In the genomic region with DNA sequence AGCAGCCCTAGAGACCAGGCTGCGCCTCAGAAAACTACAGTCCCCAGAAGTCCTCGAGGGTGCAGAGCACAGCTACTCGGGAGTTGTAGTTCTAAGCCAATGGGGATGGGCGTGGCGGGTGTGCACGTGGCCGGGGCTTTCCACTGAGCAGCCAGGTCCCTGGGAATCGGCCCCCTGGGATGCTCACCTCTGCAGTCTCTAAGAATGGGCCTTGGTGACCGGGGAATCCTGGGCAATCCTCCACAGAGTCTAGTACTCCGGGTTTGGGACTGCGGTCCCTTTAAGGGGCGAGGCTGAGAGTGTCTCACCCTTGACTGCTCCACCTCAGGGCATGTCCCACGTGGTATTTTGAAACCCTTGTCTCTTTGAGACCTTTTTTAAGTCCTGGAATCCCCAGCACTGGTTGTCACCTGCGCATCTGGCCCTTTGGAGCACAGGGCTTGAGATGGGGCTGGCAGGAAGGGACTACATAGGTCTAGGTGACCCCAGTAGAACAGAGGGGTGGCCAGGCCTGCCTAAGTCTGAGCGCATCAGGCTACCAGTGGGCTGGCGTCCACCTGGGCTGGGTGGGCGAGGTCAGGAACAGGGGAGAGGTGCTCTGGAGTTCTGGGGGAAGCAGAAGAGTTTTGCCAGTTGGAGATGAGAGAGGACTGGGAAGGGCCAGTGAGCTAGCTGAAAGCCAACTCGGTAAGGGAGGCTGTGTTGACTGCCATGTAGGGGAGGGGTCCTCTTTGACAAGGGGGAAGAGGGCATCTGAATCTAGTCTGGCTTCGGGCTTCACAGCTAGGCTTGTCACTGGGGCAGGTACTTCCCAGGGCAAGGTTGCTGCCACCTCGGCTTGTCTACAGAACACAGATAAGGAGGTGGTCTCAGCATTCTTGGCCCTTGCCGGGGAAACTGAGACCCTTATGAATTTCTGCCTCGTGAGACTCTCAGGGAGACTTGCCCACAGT, we compare ENCODE assay signal across 8 mouse cellular contexts. TPM values are rescaled to one million over a fixed set of nuclear protein-coding genes. Genes with fewer than 3 reads are reported as not detected.
DNase-seq lines count a peak whose midpoint lies in the region; ATAC-seq and TF ChIP-seq lines count a peak whose summit lies in the region.

No protein-coding gene starts in this region.

- 28% methylated on average over 22 of the region's 22 CpGs for WGBS in hindbrain, embryonic 13.5 days
- 19% methylated on average over 22 of the region's 22 CpGs for WGBS in lung, postnatal 0 days

- no peaks in the 10 kb centered on the region for H3K27me3 ChIP-seq in hindbrain, embryonic 13.5 days
- H3K27me3 ChIP-seq in lung, postnatal 0 days (replicated peaks; ENCODE audit: insufficient read depth, low read length): no peaks in the 10 kb centered on the region

- peak overlapping the region; percentile 78 for H3K27ac ChIP-seq in gastrocnemius, adult 2 months
- H3K27ac ChIP-seq in hindbrain, embryonic 13.5 days: no peak overlapping the region; the same call in none of the 2 replicates
- no peak overlapping the region for H3K27ac ChIP-seq in lung, postnatal 0 days (ENCODE audit: low read length)

- no peak for TF ChIP-seq EP300 in lung, postnatal 0 days (IDR thresholded peaks at IDR 0.05)

- no peak for TF ChIP-seq CTCF in gastrocnemius, adult 2 months (IDR thresholded peaks at IDR 0.05)
- TF ChIP-seq CTCF in lung, postnatal 0 days (IDR thresholded peaks at IDR 0.05): no peak

- DNase-seq in MEL-GATA-1-ER (ENCODE audit: extremely low read depth, low read depth): peak; percentile 8
- peak; percentile 62 for DNase-seq in cerebellum, adult 9-10 months
- peak; percentile 82 for DNase-seq in gastrocnemius, adult 2 months
- DNase-seq in layer of hippocampus, postnatal 14 days (ENCODE audit: low spot score in 2 of 2): peak; percentile 52 to 68
- peak; percentile 87 for DNase-seq in lung, postnatal 0 days (ENCODE audit: low spot score)
- DNase-seq in ovary, postnatal 14 days (ENCODE audit: low spot score): peak; percentile 37
- DNase-seq in thymus, postnatal 36 days: peak; percentile 32 to 45

- H3K9ac ChIP-seq in hindbrain, embryonic 13.5 days: 0 out of 2 replicates have a peak overlapping the region, but pooled peaks have one; percentile 53
- H3K9ac ChIP-seq in lung, postnatal 0 days (replicated peaks; ENCODE audit: low read depth): no peak overlapping the region

- peak overlapping the region; percentile 66 for H3K4me3 ChIP-seq in gastrocnemius, adult 2 months
- H3K4me3 ChIP-seq in hindbrain, embryonic 13.5 days: peak overlapping the region; percentile 36
- peak overlapping the region; percentile 27; the same call in 1 of the 2 replicates for H3K4me3 ChIP-seq in lung, postnatal 0 days (ENCODE audit: low read depth, low read length)

- H3K4me2 ChIP-seq in hindbrain, embryonic 13.5 days: peak overlapping the region; percentile 58
- H3K4me2 ChIP-seq in lung, postnatal 0 days (replicated peaks; ENCODE audit: low read depth, low read length): peak overlapping the region; percentile 58

- no peaks in the 10 kb centered on the region for H3K36me3 ChIP-seq in hindbrain, embryonic 13.5 days
- H3K36me3 ChIP-seq in lung, postnatal 0 days (ENCODE audit: insufficient read depth, low read length): no peaks in the 10 kb centered on the region

- peaks cover 10% of the 10 kb centered on the region for H3K4me1 ChIP-seq in hindbrain, embryonic 13.5 days (replicated peaks)
- H3K4me1 ChIP-seq in lung, postnatal 0 days (ENCODE audit: insufficient read depth, low read depth, low read length): peaks cover 5% of the 10 kb centered on the region

- intact Hi-C loops in gastrocnemius, adult 2 months (cut with DNase I): no loop called here

- no peaks in the 10 kb centered on the region for H3K9me3 ChIP-seq in hindbrain, embryonic 13.5 days
- H3K9me3 ChIP-seq in lung, postnatal 0 days (ENCODE audit: low read length): no peaks in the 10 kb centered on the region

- ATAC-seq in hindbrain, embryonic 13.5 days (ENCODE audit: low FRiP score): peak; percentile 95
- peak; percentile 98 for ATAC-seq in lung, postnatal 0 days

RNA-seq across cellular contexts. Expression of gene Ier5l, which starts 22.2 kb away (rescaled TPM):
- 1 to 10 TPM in 1 of 2 experiments, under 1 TPM in 1; 0.97 to 1.1 TPM for total RNA-seq in gastrocnemius, adult 2 months (2021)
- polyA plus RNA-seq in hindbrain, embryonic 13.5 days (2015; fragmentation: Nextera tagmentation; extraction: Ambion mirVana): 2.1 and 2.9 TPM in 2 replicates
- total RNA-seq in layer of hippocampus, postnatal 14 days (2021): 1 to 10 TPM; 8.5 to 9.4 TPM
- polyA plus RNA-seq in lung, postnatal 0 days (2015; fragmentation: Nextera tagmentation; extraction: Ambion mirVana): 3.6 and 4.0 TPM in 2 replicates

Comparison
In these comparisons a context has a peak if more than half of its experiments do, and no peak if none do; other contexts are left out.
1. DNase-seq: peak in every context shown above with its lines; median percentile 87 in lung, postnatal 0 days; 82 in gastrocnemius, adult 2 months; 62 in cerebellum, adult 9-10 months; 60 in layer of hippocampus, postnatal 14 days; 38 in thymus, postnatal 36 days; 37 in ovary, postnatal 14 days; 8 in MEL-GATA-1-ER.
2. RNA of gene Ier5l, which starts 22.2 kb away (total RNA-seq): 8.5 to 9.4 TPM in layer of hippocampus, postnatal 14 days; 0.97 to 1.1 TPM in gastrocnemius, adult 2 months; every median in the first group is over 4 times any median in the second.
3. Peak in every context shown above with its lines, with median percentiles within 50 percentile points of each other: H3K4me3 ChIP-seq.